Mouse (Mus musculus): Measurements from ENCODE around the gene Babam2. TPM values are rescaled to one million over a fixed set of nuclear protein-coding genes. Genes with fewer than 3 reads are reported as not detected.

Babam2 gene
- 47.2 and 50.4 TPM in 2 replicates for polyA plus RNA-seq (2016; fragmentation: Nextera tagmentation; extraction: Ambion mirVana)

GRCm38 (mm10) chr5:31697644-31698296, at the start of gene Babam2:
Gene Babam2, plus strand, starts transcription at chr5:31697684.
- Histone ChIP-seq H3K36me3 (replicated peaks) (no peaks in the 10 kb centered on the region), H3K9ac (peak within 1 kb of the TSS; percentile 84), H3K4me2 (peak within 1 kb of the TSS; percentile 84), H3K4me3 (replicated peaks) (peak within 1 kb of the TSS; percentile 82), H3K27ac (peak within 1 kb of the TSS; percentile 86), H3K9me3 (no peaks in the 10 kb centered on the region), H3K27me3 (no peaks in the 10 kb centered on the region), H3K4me1 (peaks cover 12% of the 10 kb centered on the region)
- peak; percentile 96 for ATAC-seq (ENCODE audit: low FRiP score)
- WGBS, result under 1% methylated on average over 71 of the region's 71 CpGs

- ATAC-seq (ENCODE audit: low FRiP score), result no peak
- Histone ChIP-seq H3K9me3 (peaks cover 6% of the 10 kb centered on the region; the same call in 1 of the 2 replicates), H3K27me3 (no peaks in the 10 kb centered on the region), H3K9ac (no peak overlapping the region), H3K4me2 (no peak overlapping the region), H3K36me3 (replicated peaks) (no peaks in the 10 kb centered on the region), H3K4me3 (replicated peaks) (no peak overlapping the region), H3K27ac (no peak overlapping the region), H3K4me1 (no peaks in the 10 kb centered on the region)
- 91% methylated on average over 2 of the region's 2 CpGs for WGBS
Measured at GRCm38 (mm10) chr5:31650518-31651288, 46.8 kb upstream of the Babam2 start.

GRCm38 (mm10) chr5:31655688-31656190, 41.7 kb upstream of the Babam2 start:
- no peak for ATAC-seq (ENCODE audit: low FRiP score)
- Histone ChIP-seq H3K27me3 (no peaks in the 10 kb centered on the region), H3K9me3 (peaks cover 6% of the 10 kb centered on the region; the same call in 1 of the 2 replicates), H3K27ac (no peak overlapping the region), H3K4me1 (no peaks in the 10 kb centered on the region), H3K4me2 (no peak overlapping the region), H3K36me3 (replicated peaks) (no peaks in the 10 kb centered on the region), H3K9ac (no peak overlapping the region), H3K4me3 (replicated peaks) (no peak overlapping the region)
- WGBS, result 92% methylated on average over 1 of the region's 1 CpGs

- Histone ChIP-seq H3K27ac (no peak overlapping the region), H3K4me1 (no peaks in the 10 kb centered on the region), H3K4me2 (no peak overlapping the region), H3K4me3 (replicated peaks) (no peak overlapping the region), H3K36me3 (replicated peaks) (no peaks in the 10 kb centered on the region), H3K9ac (no peak overlapping the region), H3K9me3 (no peaks in the 10 kb centered on the region), H3K27me3 (no peaks in the 10 kb centered on the region)
- WGBS, result 36% methylated on average over 1 of the region's 1 CpGs
- no peak for ATAC-seq (ENCODE audit: low FRiP score)
Measured at GRCm38 (mm10) chr5:31666176-31666575, 31.3 kb upstream of the Babam2 start.

- ATAC-seq (ENCODE audit: low FRiP score), result no peak
- H3K4me1 ChIP-seq, result no peaks in the 10 kb centered on the region
- H3K36me3 ChIP-seq (replicated peaks), result no peaks in the 10 kb centered on the region
- H3K9me3 ChIP-seq, result no peaks in the 10 kb centered on the region
- no peaks in the 10 kb centered on the region for H3K27me3 ChIP-seq
- no peak overlapping the region for H3K27ac ChIP-seq
- H3K4me2 ChIP-seq, result no peak overlapping the region
- WGBS, result 81% methylated on average over 13 of the region's 13 CpGs
- no peak overlapping the region for H3K4me3 ChIP-seq (replicated peaks)
- no peak overlapping the region for H3K9ac ChIP-seq
Measured at GRCm38 (mm10) chr5:31668325-31668968, 29.0 kb upstream of the Babam2 start.

GRCm38 (mm10) chr5:31669984-31670383, 27.5 kb upstream of the Babam2 start:
- Histone ChIP-seq H3K27ac (no peak overlapping the region), H3K4me3 (replicated peaks) (no peak overlapping the region), H3K9me3 (no peaks in the 10 kb centered on the region), H3K4me1 (no peaks in the 10 kb centered on the region), H3K9ac (no peak overlapping the region), H3K4me2 (no peak overlapping the region), H3K36me3 (replicated peaks) (no peaks in the 10 kb centered on the region), H3K27me3 (no peaks in the 10 kb centered on the region)
- no peak for ATAC-seq (ENCODE audit: low FRiP score)
- WGBS, result 78% methylated on average over 5 of the region's 5 CpGs

GRCm38 (mm10) chr5:31671137-31671536, 26.3 kb upstream of the Babam2 start:
- H3K9ac ChIP-seq, result no peak overlapping the region
- no peak for ATAC-seq (ENCODE audit: low FRiP score)
- no peak overlapping the region for H3K4me3 ChIP-seq (replicated peaks)
- H3K9me3 ChIP-seq, result no peaks in the 10 kb centered on the region
- no peaks in the 10 kb centered on the region for H3K27me3 ChIP-seq
- H3K27ac ChIP-seq, result no peak overlapping the region
- H3K4me1 ChIP-seq, result no peaks in the 10 kb centered on the region
- no peak overlapping the region for H3K4me2 ChIP-seq
- H3K36me3 ChIP-seq (replicated peaks), result no peaks in the 10 kb centered on the region
- WGBS, result 78% methylated on average over 2 of the region's 2 CpGs

GRCm38 (mm10) chr5:31673431-31673830, 24.1 kb upstream of the Babam2 start:
- Histone ChIP-seq H3K4me1 (no peaks in the 10 kb centered on the region), H3K9me3 (no peaks in the 10 kb centered on the region), H3K4me3 (replicated peaks) (no peak overlapping the region), H3K27ac (no peak overlapping the region), H3K27me3 (no peaks in the 10 kb centered on the region), H3K9ac (no peak overlapping the region), H3K36me3 (replicated peaks) (no peaks in the 10 kb centered on the region), H3K4me2 (no peak overlapping the region)
- ATAC-seq (ENCODE audit: low FRiP score), result no peak
- 83% methylated on average over 2 of the region's 2 CpGs for WGBS

GRCm38 (mm10) chr5:31678000-31678399, 19.5 kb upstream of the Babam2 start:
- Histone ChIP-seq H3K9ac (no peak overlapping the region), H3K27ac (no peak overlapping the region), H3K4me2 (no peak overlapping the region), H3K4me3 (replicated peaks) (no peak overlapping the region), H3K36me3 (replicated peaks) (no peaks in the 10 kb centered on the region), H3K27me3 (no peaks in the 10 kb centered on the region), H3K9me3 (no peaks in the 10 kb centered on the region), H3K4me1 (no peaks in the 10 kb centered on the region)
- ATAC-seq (ENCODE audit: low FRiP score), result no peak
- WGBS, result 88% methylated on average over 1 of the region's 1 CpGs

- no peaks in the 10 kb centered on the region for H3K4me1 ChIP-seq
- ATAC-seq (ENCODE audit: low FRiP score), result no peak
- H3K27me3 ChIP-seq, result no peaks in the 10 kb centered on the region
- H3K9ac ChIP-seq, result no peak overlapping the region
- H3K9me3 ChIP-seq, result no peaks in the 10 kb centered on the region
- no peaks in the 10 kb centered on the region for H3K36me3 ChIP-seq (replicated peaks)
- H3K4me2 ChIP-seq, result no peak overlapping the region
- H3K27ac ChIP-seq, result no peak overlapping the region
- H3K4me3 ChIP-seq (replicated peaks), result no peak overlapping the region
- 86% methylated on average over 4 of the region's 4 CpGs for WGBS
Measured at GRCm38 (mm10) chr5:31680183-31680582, 17.3 kb upstream of the Babam2 start.

- Histone ChIP-seq H3K4me3 (replicated peaks) (no peak overlapping the region), H3K27ac (no peak overlapping the region), H3K4me1 (no peaks in the 10 kb centered on the region), H3K4me2 (no peak overlapping the region), H3K27me3 (no peaks in the 10 kb centered on the region), H3K9ac (no peak overlapping the region), H3K36me3 (replicated peaks) (no peaks in the 10 kb centered on the region), H3K9me3 (no peaks in the 10 kb centered on the region)
- 73% methylated on average over 1 of the region's 1 CpGs for WGBS
- ATAC-seq (ENCODE audit: low FRiP score), result no peak
Measured at GRCm38 (mm10) chr5:31682305-31682704, 15.2 kb upstream of the Babam2 start.

GRCm38 (mm10) chr5:31686040-31686439, 11.4 kb upstream of the Babam2 start:
- Histone ChIP-seq H3K9ac (no peak overlapping the region), H3K27ac (no peak overlapping the region), H3K4me2 (no peak overlapping the region), H3K36me3 (replicated peaks) (no peaks in the 10 kb centered on the region), H3K9me3 (no peaks in the 10 kb centered on the region), H3K27me3 (no peaks in the 10 kb centered on the region), H3K4me3 (replicated peaks) (no peak overlapping the region), H3K4me1 (no peaks in the 10 kb centered on the region)
- no peak for ATAC-seq (ENCODE audit: low FRiP score)
- 45% methylated on average over 2 of the region's 2 CpGs for WGBS

Measured in forebrain, embryonic 12.5 days (tissue).